Mouse (Mus musculus): ENCODE data around the gene Palm2. TPM values are rescaled to one million over a fixed set of nuclear protein-coding genes. Genes with fewer than 3 reads are reported as not detected.

Gene Palm2
- polyA plus RNA-seq, 1 experiment from 2014 or later, result 1.1 TPM

GRCm38 (mm10) chr4:57677916-57678315 lies 243.9 kb downstream of the Palm2 start:
- 75% methylated on average over 12 of the region's 12 CpGs for WGBS
- H3K4me1 ChIP-seq (replicated peaks; ENCODE audit: control insufficient read depth, insufficient read depth, low read length), result 0 out of 2 replicates have a peak, but pooled peaks cover 3% of the 10 kb centered on the region
- no peaks in the 10 kb centered on the region for H3K36me3 ChIP-seq (ENCODE audit: control insufficient read depth, insufficient read depth)
- peaks cover 5% of the 10 kb centered on the region; the same call in 1 of the 2 replicates for H3K27me3 ChIP-seq (replicated peaks; ENCODE audit: control insufficient read depth, insufficient read depth, low read length)
- H3K4me3 ChIP-seq (ENCODE audit: low read depth, low read length), result no peak overlapping the region
- no peak overlapping the region for H3K27ac ChIP-seq (ENCODE audit: low read depth, low read length)
- H3K9me3 ChIP-seq (ENCODE audit: control insufficient read depth), result no peaks in the 10 kb centered on the region
- no peak for ATAC-seq
- no peak overlapping the region for H3K4me2 ChIP-seq (replicated peaks; ENCODE audit: low read depth)
- H3K9ac ChIP-seq (ENCODE audit: low read depth, low read length), result no peak overlapping the region
- TF ChIP-seq CTCF (IDR thresholded peaks at IDR 0.05; ENCODE audit: low read depth), result no peak

- no peaks in the 10 kb centered on the region for H3K9me3 ChIP-seq (ENCODE audit: control insufficient read depth)
- H3K27ac ChIP-seq (ENCODE audit: low read depth, low read length), result no peak overlapping the region
- H3K4me1 ChIP-seq (replicated peaks; ENCODE audit: control insufficient read depth, insufficient read depth, low read length), result 0 out of 2 replicates have a peak, but pooled peaks cover 3% of the 10 kb centered on the region
- no peak for TF ChIP-seq CTCF (IDR thresholded peaks at IDR 0.05; ENCODE audit: low read depth)
- no peak overlapping the region for H3K4me3 ChIP-seq (ENCODE audit: low read depth, low read length)
- ATAC-seq, result no peak
- no peak overlapping the region for H3K4me2 ChIP-seq (replicated peaks; ENCODE audit: low read depth)
- 77% methylated on average over 9 of the region's 9 CpGs for WGBS
- no peak overlapping the region for H3K9ac ChIP-seq (ENCODE audit: low read depth, low read length)
- no peaks in the 10 kb centered on the region; the same call in 1 of the 2 replicates for H3K27me3 ChIP-seq (replicated peaks; ENCODE audit: control insufficient read depth, insufficient read depth, low read length)
- no peaks in the 10 kb centered on the region for H3K36me3 ChIP-seq (ENCODE audit: control insufficient read depth, insufficient read depth)
Observed at GRCm38 (mm10) chr4:57678991-57679457, 245.0 kb downstream of the Palm2 start.

GRCm38 (mm10) chr4:57680186-57680585 lies 246.1 kb downstream of the Palm2 start:
- Histone ChIP-seq H3K9me3 (ENCODE audit: control insufficient read depth) (no peaks in the 10 kb centered on the region), H3K4me1 (replicated peaks; ENCODE audit: control insufficient read depth, insufficient read depth, low read length) (0 out of 2 replicates have a peak, but pooled peaks cover 2% of the 10 kb centered on the region), H3K4me2 (replicated peaks; ENCODE audit: low read depth) (no peak overlapping the region), H3K27me3 (replicated peaks; ENCODE audit: control insufficient read depth, insufficient read depth, low read length) (no peaks in the 10 kb centered on the region), H3K36me3 (ENCODE audit: control insufficient read depth, insufficient read depth) (no peaks in the 10 kb centered on the region), H3K27ac (ENCODE audit: low read depth, low read length) (no peak overlapping the region), H3K4me3 (ENCODE audit: low read depth, low read length) (no peak overlapping the region), H3K9ac (ENCODE audit: low read depth, low read length) (no peak overlapping the region)
- no peak for TF ChIP-seq CTCF (IDR thresholded peaks at IDR 0.05; ENCODE audit: low read depth)
- ATAC-seq, result no peak
- 88% methylated on average over 12 of the region's 12 CpGs for WGBS

- no peak overlapping the region for H3K27ac ChIP-seq (ENCODE audit: low read depth, low read length)
- WGBS, result 67% methylated on average over 12 of the region's 12 CpGs
- no peak for ATAC-seq
Observed at GRCm38 (mm10) chr4:57681511-57681910, 247.5 kb downstream of the Palm2 start.

GRCm38 (mm10) chr4:57682341-57682740 lies 248.3 kb downstream of the Palm2 start:
- H3K36me3 ChIP-seq (ENCODE audit: control insufficient read depth, insufficient read depth), result no peaks in the 10 kb centered on the region
- no peak overlapping the region for H3K4me3 ChIP-seq (ENCODE audit: low read depth, low read length)
- TF ChIP-seq CTCF (IDR thresholded peaks at IDR 0.05; ENCODE audit: low read depth), result no peak
- H3K4me1 ChIP-seq (replicated peaks; ENCODE audit: control insufficient read depth, insufficient read depth, low read length), result no peaks in the 10 kb centered on the region
- 97% methylated on average over 2 of the region's 2 CpGs for WGBS
- no peak overlapping the region for H3K27ac ChIP-seq (ENCODE audit: low read depth, low read length)
- ATAC-seq, result no peak
- H3K9me3 ChIP-seq (ENCODE audit: control insufficient read depth), result no peaks in the 10 kb centered on the region
- no peaks in the 10 kb centered on the region for H3K27me3 ChIP-seq (replicated peaks; ENCODE audit: control insufficient read depth, insufficient read depth, low read length)
- no peak overlapping the region for H3K4me2 ChIP-seq (replicated peaks; ENCODE audit: low read depth)
- H3K9ac ChIP-seq (ENCODE audit: low read depth, low read length), result no peak overlapping the region

More at GRCm38 (mm10) chr4:57681511-57681910, 247.5 kb downstream of the Palm2 start:
- no peaks in the 10 kb centered on the region for H3K27me3 ChIP-seq (replicated peaks; ENCODE audit: control insufficient read depth, insufficient read depth, low read length)
- no peaks in the 10 kb centered on the region for H3K9me3 ChIP-seq (ENCODE audit: control insufficient read depth)
- H3K9ac ChIP-seq (ENCODE audit: low read depth, low read length), result no peak overlapping the region
- no peaks in the 10 kb centered on the region for H3K36me3 ChIP-seq (ENCODE audit: control insufficient read depth, insufficient read depth)
- no peak overlapping the region for H3K4me3 ChIP-seq (ENCODE audit: low read depth, low read length)
- H3K4me2 ChIP-seq (replicated peaks; ENCODE audit: low read depth), result no peak overlapping the region
- no peaks in the 10 kb centered on the region for H3K4me1 ChIP-seq (replicated peaks; ENCODE audit: control insufficient read depth, insufficient read depth, low read length)
- no peak for TF ChIP-seq CTCF (IDR thresholded peaks at IDR 0.05; ENCODE audit: low read depth)

- 86% methylated on average over 11 of the region's 11 CpGs for WGBS
- no peaks in the 10 kb centered on the region for H3K4me1 ChIP-seq (replicated peaks; ENCODE audit: control insufficient read depth, insufficient read depth, low read length)
- H3K4me3 ChIP-seq (ENCODE audit: low read depth, low read length), result no peak overlapping the region
- H3K9me3 ChIP-seq (ENCODE audit: control insufficient read depth), result no peaks in the 10 kb centered on the region
- ATAC-seq, result no peak
- no peak overlapping the region for H3K4me2 ChIP-seq (replicated peaks; ENCODE audit: low read depth)
- TF ChIP-seq CTCF (IDR thresholded peaks at IDR 0.05; ENCODE audit: low read depth), result no peak
- no peaks in the 10 kb centered on the region for H3K36me3 ChIP-seq (ENCODE audit: control insufficient read depth, insufficient read depth)
- no peak overlapping the region for H3K9ac ChIP-seq (ENCODE audit: low read depth, low read length)
- H3K27me3 ChIP-seq (replicated peaks; ENCODE audit: control insufficient read depth, insufficient read depth, low read length), result no peaks in the 10 kb centered on the region
- no peak overlapping the region for H3K27ac ChIP-seq (ENCODE audit: low read depth, low read length)
Observed at GRCm38 (mm10) chr4:57682944-57683343, 248.9 kb downstream of the Palm2 start.

Measured in intestine, postnatal 0 days (tissue).